Mouse (Mus musculus): ENCODE measurements around the gene 4930404H24Rik. TPM values are rescaled to one million over a fixed set of nuclear protein-coding genes. Genes with fewer than 3 reads are reported as not detected.

4930404H24Rik gene
- polyA plus RNA-seq, 1 experiment from 2014 or later, result not detected

DNA sequence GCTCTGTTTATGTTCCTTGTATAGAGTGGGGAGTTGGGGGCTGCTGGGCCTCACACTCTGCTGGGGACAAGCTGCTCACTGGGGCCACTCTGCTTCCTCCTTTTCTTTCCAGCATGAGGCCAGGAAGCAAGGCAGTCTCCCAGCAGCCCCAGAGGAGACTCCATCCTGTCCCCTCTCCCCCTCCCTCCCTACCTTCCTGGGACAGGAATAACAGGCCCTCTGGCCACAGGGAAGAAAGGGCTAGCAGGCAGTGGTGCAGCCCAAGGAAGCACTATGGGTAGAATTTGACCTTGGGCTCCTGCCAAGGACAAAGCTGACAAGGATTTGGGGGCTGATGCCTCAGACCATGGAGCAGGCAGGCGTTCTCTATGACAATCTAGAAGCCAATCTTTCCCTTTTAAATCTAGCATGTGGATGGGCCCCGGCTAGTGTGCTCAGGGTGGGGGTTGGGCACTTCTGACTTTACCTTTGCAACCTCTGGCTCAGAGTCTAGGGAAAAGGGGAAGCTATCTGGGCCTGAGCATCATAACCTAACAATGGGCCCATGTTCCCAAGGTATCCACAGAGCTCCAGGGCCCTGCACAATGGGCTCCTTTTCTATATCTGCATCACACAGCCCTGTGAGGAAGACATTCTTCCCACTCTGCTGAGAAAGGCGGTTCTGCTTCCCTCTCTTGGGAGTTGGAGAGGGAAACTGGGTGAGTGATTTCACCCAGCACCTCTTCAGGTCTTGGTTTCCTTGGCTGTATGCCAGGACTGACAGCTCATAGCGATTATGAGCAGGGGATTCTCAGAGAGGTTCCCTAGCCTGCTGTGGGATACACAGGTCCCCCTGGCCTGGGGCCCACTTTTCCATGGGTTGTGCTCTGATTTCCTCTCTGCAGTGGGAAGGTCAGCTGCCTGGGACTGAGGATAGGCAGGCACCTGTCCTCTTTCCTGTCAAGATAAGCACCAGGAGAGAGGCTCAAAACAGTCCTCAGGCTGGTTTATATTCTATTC is 17.2 kb upstream of the 4930404H24Rik start:
- TF ChIP-seq EP300 (IDR thresholded peaks at IDR 0.05) (no peak), CTCF (IDR thresholded peaks at IDR 0.05) (no peak)
- Histone ChIP-seq H3K4me3 (ENCODE audit: low read depth, low read length) (no peak overlapping the region), H3K27me3 (replicated peaks; ENCODE audit: insufficient read depth, low read length) (no peaks in the 10 kb centered on the region), H3K9ac (replicated peaks; ENCODE audit: low read depth) (no peak overlapping the region), H3K27ac (ENCODE audit: low read length) (peak overlapping the region; percentile 51; the same call in 1 of the 2 replicates), H3K4me1 (ENCODE audit: insufficient read depth, low read depth, low read length) (no peaks in the 10 kb centered on the region; the same call in 1 of the 2 replicates), H3K9me3 (ENCODE audit: low read length) (no peaks in the 10 kb centered on the region), H3K36me3 (ENCODE audit: insufficient read depth, low read length) (no peaks in the 10 kb centered on the region), H3K4me2 (replicated peaks; ENCODE audit: low read depth, low read length) (no peak overlapping the region)
- 14% methylated on average over 4 of the region's 4 CpGs for WGBS
- DNase-seq (ENCODE audit: low spot score) (peak; percentile 72), ATAC-seq (peak; percentile 57)

DNA sequence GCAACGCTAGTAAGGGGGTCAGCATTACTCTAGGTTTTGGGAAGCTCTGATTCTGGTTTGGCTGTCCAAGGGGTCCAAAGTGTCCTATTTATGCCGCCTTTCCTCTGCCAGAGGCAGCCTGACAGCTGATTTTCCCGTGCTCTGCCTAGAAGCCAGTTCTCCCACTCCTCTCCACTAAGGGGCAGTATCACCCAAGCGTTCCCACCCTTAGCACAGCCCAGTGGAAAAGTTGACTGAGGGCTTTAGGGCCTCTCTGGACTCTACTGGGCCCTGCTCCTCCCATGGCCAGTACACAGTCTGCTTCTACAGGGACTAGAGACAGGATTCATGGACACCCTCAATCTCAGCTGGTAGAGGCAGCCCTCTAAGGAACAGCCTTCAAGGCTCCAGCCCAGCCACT is 14.0 kb upstream of the 4930404H24Rik start:
- ATAC-seq, result peak; percentile 84
- TF ChIP-seq EP300 (IDR thresholded peaks at IDR 0.05) (no peak), CTCF (IDR thresholded peaks at IDR 0.05) (peak; percentile 96)
- H3K4me3 ChIP-seq (ENCODE audit: low read depth, low read length), result no peak overlapping the region
- peak; percentile 82 for DNase-seq (ENCODE audit: low spot score)
- H3K9me3 ChIP-seq (ENCODE audit: low read length), result no peaks in the 10 kb centered on the region
- H3K4me2 ChIP-seq (replicated peaks; ENCODE audit: low read depth, low read length), result no peak overlapping the region
- H3K4me1 ChIP-seq (ENCODE audit: insufficient read depth, low read depth, low read length), result peaks cover 3% of the 10 kb centered on the region
- WGBS, result 4% methylated on average over 4 of the region's 4 CpGs
- no peaks in the 10 kb centered on the region for H3K36me3 ChIP-seq (ENCODE audit: insufficient read depth, low read length)
- no peaks in the 10 kb centered on the region for H3K27me3 ChIP-seq (replicated peaks; ENCODE audit: insufficient read depth, low read length)
- no peak overlapping the region for H3K27ac ChIP-seq (ENCODE audit: low read length)
- H3K9ac ChIP-seq (replicated peaks; ENCODE audit: low read depth), result no peak overlapping the region

DNA sequence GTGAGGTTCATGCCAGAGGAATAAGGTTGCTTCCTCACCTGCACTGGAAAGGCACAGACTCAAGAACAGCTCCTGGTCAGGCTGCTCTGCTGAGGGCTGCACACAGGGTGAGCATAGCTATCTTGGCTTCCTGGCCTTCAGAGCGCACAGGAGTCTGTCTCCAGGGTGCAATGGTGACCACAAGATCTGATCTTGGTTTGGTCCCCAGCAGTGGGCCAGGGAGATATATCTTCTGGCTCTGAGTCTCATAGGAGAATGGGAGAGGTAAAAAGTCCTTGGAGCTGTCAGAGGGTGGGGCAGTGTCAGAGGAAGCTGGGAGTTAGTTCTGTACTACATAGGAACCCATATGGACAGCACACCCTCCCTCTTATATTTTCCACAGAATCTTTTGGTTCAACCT is 13.1 kb upstream of the 4930404H24Rik start:
- H3K4me2 ChIP-seq (replicated peaks; ENCODE audit: low read depth, low read length), result no peak overlapping the region
- H3K36me3 ChIP-seq (ENCODE audit: insufficient read depth, low read length), result no peaks in the 10 kb centered on the region
- WGBS, result 84% methylated on average over 1 of the region's 1 CpGs
- H3K9me3 ChIP-seq (ENCODE audit: low read length), result no peaks in the 10 kb centered on the region
- no peak for TF ChIP-seq CTCF (IDR thresholded peaks at IDR 0.05)
- TF ChIP-seq EP300 (IDR thresholded peaks at IDR 0.05), result no peak
- H3K9ac ChIP-seq (replicated peaks; ENCODE audit: low read depth), result no peak overlapping the region; the same call in 1 of the 2 replicates
- no peaks in the 10 kb centered on the region for H3K27me3 ChIP-seq (replicated peaks; ENCODE audit: insufficient read depth, low read length)
- no peak overlapping the region for H3K27ac ChIP-seq (ENCODE audit: low read length)
- H3K4me1 ChIP-seq (ENCODE audit: insufficient read depth, low read depth, low read length), result peaks cover 5% of the 10 kb centered on the region
- no peak overlapping the region for H3K4me3 ChIP-seq (ENCODE audit: low read depth, low read length)
- no peak for DNase-seq (ENCODE audit: low spot score)
- no peak for ATAC-seq

DNA sequence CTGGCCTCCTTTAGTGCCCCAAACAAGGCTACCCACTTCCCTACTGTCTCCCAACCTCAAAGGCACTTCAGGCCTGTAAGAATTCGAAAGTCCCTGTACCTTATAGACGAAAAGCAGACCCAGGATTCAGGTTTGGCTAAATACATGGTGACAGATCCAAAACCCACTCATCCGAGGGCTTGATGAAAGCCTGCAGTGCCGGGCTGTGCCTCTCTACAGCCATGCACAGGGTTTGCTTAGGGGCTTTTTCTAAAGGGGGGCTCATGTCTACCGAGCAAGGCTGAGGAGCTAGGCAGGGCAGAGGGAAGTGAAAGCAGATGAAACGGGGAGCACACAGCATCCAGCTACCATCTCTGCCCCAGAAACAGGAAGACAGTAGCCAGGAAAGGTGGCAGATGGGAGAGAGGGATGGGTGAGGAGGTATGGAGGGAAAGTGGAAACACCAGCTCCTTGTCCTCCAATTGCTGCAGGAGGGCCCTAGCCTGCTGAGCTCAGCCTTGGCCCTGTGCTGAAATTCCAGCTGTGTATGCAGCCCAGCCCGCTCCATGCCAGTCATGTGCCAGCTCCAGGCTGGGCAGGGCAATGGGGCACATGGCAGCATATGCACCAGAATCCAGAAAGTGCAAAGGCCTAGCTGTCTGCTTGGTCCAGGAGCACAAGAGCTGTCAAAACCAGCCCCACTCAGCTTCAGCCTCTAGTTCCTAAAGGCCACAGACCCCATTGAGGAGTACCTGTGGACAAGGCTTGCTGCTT is 11.3 kb upstream of the 4930404H24Rik start:
- 73% methylated on average over 7 of the region's 7 CpGs for WGBS
- no peak for DNase-seq (ENCODE audit: low spot score)
- Histone ChIP-seq H3K27ac (ENCODE audit: low read length) (no peak overlapping the region), H3K27me3 (replicated peaks; ENCODE audit: insufficient read depth, low read length) (no peaks in the 10 kb centered on the region), H3K9ac (replicated peaks; ENCODE audit: low read depth) (no peak overlapping the region), H3K36me3 (ENCODE audit: insufficient read depth, low read length) (no peaks in the 10 kb centered on the region), H3K4me2 (replicated peaks; ENCODE audit: low read depth, low read length) (no peak overlapping the region), H3K9me3 (ENCODE audit: low read length) (no peaks in the 10 kb centered on the region), H3K4me3 (ENCODE audit: low read depth, low read length) (no peak overlapping the region), H3K4me1 (ENCODE audit: insufficient read depth, low read depth, low read length) (peaks cover 5% of the 10 kb centered on the region)
- TF ChIP-seq EP300 (IDR thresholded peaks at IDR 0.05) (no peak), CTCF (IDR thresholded peaks at IDR 0.05) (no peak)
- ATAC-seq, result no peak

DNA sequence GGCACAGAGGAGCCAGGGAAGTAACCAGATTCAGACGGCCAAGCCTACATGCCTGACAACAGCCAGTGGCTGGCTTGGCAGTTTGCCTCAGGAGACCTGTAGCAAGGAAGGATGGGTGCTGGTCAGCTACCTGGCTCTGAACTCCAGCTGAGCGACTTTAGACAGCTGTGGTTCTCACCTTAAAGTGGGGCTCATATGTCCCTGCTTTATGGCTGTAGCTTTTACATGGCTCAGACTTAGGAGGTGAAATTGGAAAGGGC is 10.8 kb upstream of the 4930404H24Rik start:
- no peaks in the 10 kb centered on the region for H3K27me3 ChIP-seq (replicated peaks; ENCODE audit: insufficient read depth, low read length)
- H3K4me3 ChIP-seq (ENCODE audit: low read depth, low read length), result no peak overlapping the region
- WGBS, result 66% methylated on average over 2 of the region's 2 CpGs
- H3K9ac ChIP-seq (replicated peaks; ENCODE audit: low read depth), result no peak overlapping the region
- DNase-seq (ENCODE audit: low spot score) (no peak), ATAC-seq (no peak)
- no peaks in the 10 kb centered on the region for H3K9me3 ChIP-seq (ENCODE audit: low read length)
- H3K4me1 ChIP-seq (ENCODE audit: insufficient read depth, low read depth, low read length), result peaks cover 5% of the 10 kb centered on the region
- H3K4me2 ChIP-seq (replicated peaks; ENCODE audit: low read depth, low read length), result no peak overlapping the region
- no peaks in the 10 kb centered on the region for H3K36me3 ChIP-seq (ENCODE audit: insufficient read depth, low read length)
- no peak for TF ChIP-seq EP300 (IDR thresholded peaks at IDR 0.05)
- no peak for TF ChIP-seq CTCF (IDR thresholded peaks at IDR 0.05)
- H3K27ac ChIP-seq (ENCODE audit: low read length), result no peak overlapping the region

All from lung, postnatal 0 days (tissue).